Mouse (Mus musculus) adrenal gland (tissue): ENCODE measurements around the gene Scarf1.

Experiments
- intact Hi-C: fragments of 180-260 bp; cut with DNase I; formaldehyde crosslinking; loops from one replicate; pipeline ENCODE4 v1.15.1; 2025

Gene Scarf1

DNA sequence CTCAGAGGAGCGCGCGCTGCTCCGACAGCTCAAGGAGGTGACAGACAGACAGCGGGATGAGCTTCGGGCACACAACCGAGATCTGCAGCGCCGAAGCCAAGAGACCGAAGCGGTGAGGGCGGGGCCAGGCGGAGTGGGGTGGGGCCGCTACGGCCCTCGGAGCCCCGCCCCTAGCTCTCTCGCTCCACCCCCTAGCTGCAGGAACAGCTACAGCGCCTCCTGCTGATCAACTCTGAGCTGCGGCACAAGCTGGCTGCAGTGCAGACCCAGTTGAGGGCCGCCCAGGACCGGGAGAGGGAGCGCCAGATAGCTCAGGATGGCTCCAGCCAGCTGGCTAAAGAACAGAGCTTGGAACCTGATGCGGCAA lies 2.7 kb upstream of the Scarf1 start:
- intact Hi-C loops: loop anchor here (5.0 kb wide), 2 partner anchors 58 to 108 kb away; partner anchors contain the start of gene Wdr81

DNA sequence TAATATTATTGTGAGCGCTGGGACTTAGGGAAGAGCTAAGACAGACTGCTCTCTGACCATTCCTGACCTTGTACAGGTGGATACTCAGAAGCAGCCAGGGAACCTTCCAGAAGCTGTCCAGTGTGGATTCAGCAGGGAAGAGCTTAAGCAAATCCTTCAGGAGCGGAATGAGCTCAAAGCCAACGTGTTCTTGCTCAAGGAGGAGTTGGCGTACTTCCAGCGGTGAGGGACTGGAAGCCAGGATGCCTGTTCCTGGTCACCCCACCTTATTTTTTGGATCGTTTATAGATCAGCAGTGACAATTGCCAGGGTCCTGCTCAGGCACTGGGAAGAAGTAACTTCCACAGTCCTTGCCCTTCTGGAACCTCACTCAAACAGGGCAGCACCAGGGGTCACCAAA lies 2.1 kb upstream of the Scarf1 start:
- intact Hi-C loops: loop anchor here (5.0 kb wide), 2 partner anchors 59 to 109 kb away; partner anchors contain the start of gene Wdr81

DNA sequence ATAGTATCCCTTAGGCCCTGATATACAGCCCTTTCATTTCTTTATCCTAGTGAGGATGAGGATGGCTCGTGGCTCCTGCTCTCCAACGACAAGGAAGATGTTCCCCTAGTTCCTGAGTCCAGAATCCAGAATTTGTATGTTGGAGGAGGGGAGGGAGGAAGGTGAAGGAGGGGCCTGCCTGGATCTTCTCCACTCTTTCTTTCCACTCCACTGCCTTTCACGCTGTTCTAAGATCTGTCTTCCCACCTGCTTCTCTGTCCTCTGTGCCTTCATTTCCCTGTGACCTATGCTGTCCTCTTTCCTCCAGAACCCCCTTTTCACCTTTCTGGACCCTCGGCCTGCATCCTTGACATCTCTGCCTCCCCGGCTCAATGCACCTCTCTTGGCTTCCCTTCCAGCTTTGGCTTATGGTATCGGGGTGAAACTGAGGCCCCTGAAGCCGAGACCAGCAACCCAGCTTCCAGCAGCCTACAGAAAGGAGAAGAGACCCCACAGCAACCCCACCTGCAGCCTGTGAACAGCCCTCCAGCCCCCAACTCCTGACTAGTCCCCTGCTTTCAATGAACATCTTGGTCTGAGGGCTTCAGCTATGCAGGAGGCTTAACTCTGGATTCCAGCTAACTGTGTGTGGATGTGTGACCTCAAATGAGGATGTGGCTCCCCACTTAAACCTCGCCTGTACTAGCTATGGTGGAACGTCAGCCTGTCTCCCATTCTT lies 880 bp upstream of the Scarf1 start:
- intact Hi-C loops: loop anchor here (5.0 kb wide), 2 partner anchors 60 to 110 kb away; partner anchors contain the start of gene Wdr81

GRCm38 (mm10) chr11:75515186-75515585 lies 1.8 kb downstream of the Scarf1 start:
- intact Hi-C loops: no loop called here

GRCm38 (mm10) chr11:75519834-75520633 lies 6.7 kb downstream of the Scarf1 start:
- intact Hi-C loops: no loop called here

GRCm38 (mm10) chr11:75521609-75522008 lies 8.3 kb downstream of the Scarf1 start:
- intact Hi-C loops: no loop called here

DNA sequence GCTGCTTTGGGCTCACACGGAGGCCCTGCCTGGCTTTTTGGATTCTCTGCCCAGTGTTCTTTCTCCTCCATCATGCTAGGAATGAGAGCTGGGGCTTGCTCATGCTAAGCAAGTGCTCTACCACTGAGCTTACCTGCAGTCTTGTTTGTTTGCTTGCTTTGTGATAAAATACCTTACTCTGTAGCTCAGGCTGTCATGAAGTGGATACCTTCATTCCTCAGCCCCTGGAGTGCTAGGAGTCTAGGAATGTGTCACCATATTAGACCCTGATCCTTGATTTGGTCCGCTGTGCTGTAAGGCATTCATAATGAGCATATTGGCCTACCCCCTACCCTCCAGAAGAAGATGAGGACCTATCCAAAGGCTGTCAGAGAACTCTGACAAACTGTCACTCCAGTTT lies 9.5 kb downstream of the Scarf1 start:
- intact Hi-C loops: no loop called here

DNA sequence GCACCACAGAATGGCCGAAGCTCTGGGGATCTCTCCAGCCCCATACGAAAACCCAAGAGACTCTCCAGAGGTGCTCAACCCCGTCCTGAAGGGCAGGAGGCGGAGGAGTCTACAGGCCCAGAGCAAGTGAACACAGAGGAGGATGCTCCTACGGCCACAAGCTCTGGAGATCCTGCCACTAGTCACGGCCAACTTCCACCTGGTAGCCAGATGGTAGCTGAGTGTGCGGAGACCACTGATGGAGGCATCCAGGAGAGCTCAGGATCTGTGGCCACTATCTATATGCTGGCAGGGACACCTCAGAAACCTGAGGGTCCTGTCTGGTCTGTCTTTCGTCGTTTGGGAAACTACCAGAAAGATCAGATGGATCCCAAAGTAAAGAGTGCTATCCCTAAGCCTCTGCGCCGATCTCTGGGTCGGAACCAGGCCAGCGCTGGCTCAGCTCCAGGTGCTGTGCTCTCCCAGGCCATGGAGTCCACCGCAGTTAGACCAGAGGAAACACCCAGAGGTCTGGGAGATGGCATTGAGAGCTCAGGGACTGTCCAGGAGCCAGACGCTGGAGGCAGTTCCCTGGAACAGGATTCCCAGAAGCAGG lies 12.3 kb downstream of the Scarf1 start:
- intact Hi-C loops: no loop called here

GRCm38 (mm10) chr11:75526943-75527342 lies 13.6 kb downstream of the Scarf1 start:
- intact Hi-C loops: no loop called here

- intact Hi-C loops: loop anchor here (1.0 kb wide), 1 partner anchor 44 kb away; no protein-coding TSS in a partner anchor
Measured at GRCm38 (mm10) chr11:75529771-75530170, 16.4 kb downstream of the Scarf1 start.

GRCm38 (mm10) chr11:75530325-75530724 lies 17.0 kb downstream of the Scarf1 start:
- intact Hi-C loops: loop anchor here (1.0 kb wide), 1 partner anchor 43 kb away; no protein-coding TSS in a partner anchor

DNA sequence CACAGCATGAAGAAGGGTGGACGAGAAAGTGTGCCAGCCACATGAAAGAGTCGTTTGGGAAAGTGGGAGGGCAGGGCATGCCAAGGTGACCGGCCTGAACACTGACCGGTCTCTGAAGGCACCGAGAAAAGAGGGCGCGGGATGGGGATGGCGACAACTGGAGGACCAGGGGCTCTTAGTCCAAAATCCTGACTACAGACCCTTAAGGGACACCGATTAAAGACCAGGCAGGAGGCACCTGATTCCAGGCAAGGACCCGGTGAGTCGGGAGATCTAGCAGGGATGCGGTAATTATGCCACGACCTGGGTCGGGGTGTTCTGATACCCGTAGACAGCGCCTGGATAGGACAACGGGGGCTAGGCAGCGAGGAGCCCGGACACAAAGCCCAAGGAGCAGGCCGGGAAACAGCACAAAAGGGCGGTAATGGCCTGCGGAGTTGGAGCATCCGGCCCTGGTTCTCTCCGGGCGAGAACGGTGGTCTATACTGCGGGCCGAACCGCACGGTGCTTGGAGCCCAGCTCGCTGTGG lies 17.6 kb downstream of the Scarf1 start:
- intact Hi-C loops: loop anchor here (1.0 kb wide), 1 partner anchor 42 kb away; no protein-coding TSS in a partner anchor

DNA sequence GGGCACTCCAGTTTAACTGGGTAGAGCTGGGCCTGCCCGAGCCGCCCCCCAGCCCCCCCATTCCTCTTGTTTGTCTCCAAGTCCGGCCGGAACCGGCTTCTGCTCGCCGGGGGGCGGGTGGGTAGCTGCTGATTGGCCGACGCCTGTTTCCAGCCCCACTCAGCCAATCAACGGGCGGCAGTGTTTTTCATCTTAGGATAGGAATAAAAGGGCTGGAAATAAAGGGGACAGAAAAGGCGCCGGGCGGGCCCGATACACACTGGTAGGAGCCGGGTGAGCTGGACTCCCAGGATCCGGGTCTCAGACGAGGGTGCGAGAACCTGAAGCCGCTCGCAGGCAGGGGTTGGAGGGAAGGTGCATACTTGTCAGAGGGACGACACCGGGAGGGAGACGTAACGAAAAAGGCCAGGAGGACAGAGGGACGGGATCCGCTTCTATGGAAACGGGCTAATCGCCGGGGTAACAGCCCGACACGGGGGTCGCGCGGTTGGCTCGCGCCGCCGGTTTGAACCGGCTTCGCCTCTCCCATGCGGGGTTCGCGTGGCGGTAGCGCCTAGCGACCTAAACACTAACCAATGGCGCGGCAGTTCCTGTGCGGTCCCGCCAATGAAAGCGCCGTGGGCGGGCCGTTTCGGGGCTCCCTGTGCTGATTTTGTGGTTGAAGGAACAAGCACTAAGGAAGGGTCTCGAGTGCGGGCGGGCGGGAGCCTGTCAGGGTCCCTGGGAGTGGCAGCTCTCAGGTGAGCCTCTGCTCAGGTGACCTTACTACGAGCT lies 18.3 kb downstream of the Scarf1 start, which contains the start of gene Slc43a2:
TSS of gene Slc43a2 (plus strand) at position 226 of the 774 bp plus-strand sequence.
- intact Hi-C loops: no loop called here

- intact Hi-C loops: no loop called here
Measured at GRCm38 (mm10) chr11:75532340-75533277, 19.3 kb downstream of the Scarf1 start.

DNA sequence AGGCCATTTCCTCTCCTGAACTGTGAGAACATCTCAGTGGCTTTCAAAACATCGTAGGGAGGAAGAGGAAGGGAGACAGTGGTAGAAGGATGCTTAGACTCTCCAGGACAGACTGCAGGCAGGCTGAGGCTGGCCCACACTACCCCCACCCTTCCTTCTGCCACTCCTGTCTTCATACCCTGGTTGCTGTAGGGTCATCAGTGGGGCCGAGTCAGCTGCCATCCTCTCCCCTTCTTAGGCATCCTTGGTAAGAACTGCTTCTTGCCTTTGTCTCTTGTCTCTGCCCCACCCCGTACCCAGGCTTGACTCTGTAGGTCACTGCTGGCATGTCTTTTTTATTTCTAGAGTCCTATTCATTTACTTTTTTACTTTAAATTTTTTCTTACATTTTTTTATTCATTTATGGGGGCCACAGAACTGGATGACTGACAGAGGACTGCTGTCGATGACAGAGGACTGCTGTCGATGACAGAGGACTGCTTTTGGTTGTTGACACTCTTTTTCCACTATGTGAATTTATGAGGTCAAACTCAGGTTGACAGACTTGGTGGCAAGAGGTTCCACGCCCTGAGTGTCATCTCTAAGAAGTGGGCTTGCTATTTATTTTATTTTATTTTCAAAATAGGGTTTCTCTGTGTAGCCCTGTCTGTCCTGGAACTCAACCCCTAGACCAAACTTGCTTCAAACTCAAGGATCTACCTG lies 20.1 kb downstream of the Scarf1 start:
- intact Hi-C loops: no loop called here

DNA sequence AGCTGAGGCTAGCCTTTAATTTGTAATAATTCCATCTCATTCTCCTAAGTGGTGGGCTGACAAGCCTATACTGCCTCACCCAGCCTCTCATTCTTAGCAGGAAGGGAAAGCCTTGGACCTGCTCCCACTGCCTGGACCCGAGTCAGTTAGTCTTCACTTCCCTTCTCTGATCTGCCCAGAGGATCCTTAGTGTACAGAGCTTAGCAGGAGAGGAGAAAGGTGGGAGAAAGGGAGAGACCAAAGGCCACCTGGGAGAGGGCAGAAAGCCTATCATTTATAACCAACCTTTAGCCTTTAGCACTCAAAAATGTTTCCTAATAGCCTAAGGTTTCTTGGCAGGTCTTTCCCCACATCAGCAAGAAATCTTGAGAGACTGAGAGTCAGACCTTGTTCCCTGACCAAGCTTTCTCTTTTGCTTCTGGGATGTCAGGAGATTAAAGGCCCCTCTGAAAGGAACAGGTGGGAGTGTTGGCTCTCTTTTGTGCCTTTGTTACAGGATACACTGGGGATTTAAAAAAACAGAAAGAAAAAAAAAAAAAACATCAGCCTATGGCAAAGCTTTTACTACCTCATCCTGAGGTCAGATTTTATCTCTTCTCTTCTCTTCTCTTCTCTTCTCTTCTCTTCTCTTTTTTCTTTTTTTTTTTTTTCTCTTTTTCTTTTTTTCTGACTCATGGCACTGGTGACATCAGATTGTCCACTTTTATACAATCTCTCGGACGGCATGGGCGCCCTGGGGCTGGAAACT lies 21.1 kb downstream of the Scarf1 start:
- intact Hi-C loops: no loop called here

GRCm38 (mm10) chr11:75535106-75535795 lies 21.9 kb downstream of the Scarf1 start:
- intact Hi-C loops: no loop called here
